Mouse (Mus musculus) midbrain, postnatal 0 days (tissue): Measurements from ENCODE around the gene Drd5. TPM values are rescaled to one million over a fixed set of nuclear protein-coding genes. Genes with fewer than 3 reads are reported as not detected.

Experiments
- ATAC-seq: fragments of 200-750 bp; cut with Nextera tagmentation; 2 replicates; pipeline ENCODE4 v1.8.0; 2017; ENCODE audit warnings: moderate number of reproducible peaks, mild to moderate bottlenecking, moderate TSS enrichment, moderate library complexity; ENCODE audit not compliant: low FRiP score
- DNase-seq: peaks from one replicate; pipeline ENCODE4 v3.0.0-alpha.2; 2015; ENCODE audit warnings: low spot score
- H3K27ac ChIP-seq: fragments of 300-500 bp; sonication (generic); 2 replicates; pipeline ENCODE4 v1.5.1; 2014; ENCODE audit warnings: low read depth, mild to moderate bottlenecking, low read length, mixed read lengths
- H3K27me3 ChIP-seq: fragments of 300-500 bp; sonication (generic); 2 replicates; pipeline ENCODE4 v1.6.1; 2014; ENCODE audit warnings: low read length, control low read depth, mixed read lengths; ENCODE audit not compliant: insufficient read depth
- H3K36me3 ChIP-seq: fragments of 300-500 bp; sonication (generic); 2 replicates; pipeline ENCODE4 v1.6.1; 2014; ENCODE audit warnings: low read length, control low read depth, mixed read lengths; ENCODE audit not compliant: insufficient read depth
- H3K4me1 ChIP-seq: fragments of 300-500 bp; sonication (generic); 2 replicates; pipeline ENCODE4 v1.6.1; 2014; ENCODE audit warnings: mild to moderate bottlenecking, control low read depth, antibody characterized with exemption, low read length, mixed read lengths; ENCODE audit not compliant: insufficient read depth
- H3K4me2 ChIP-seq: fragments of 300-500 bp; sonication (generic); 2 replicates; pipeline ENCODE4 v1.6.1; 2014; ENCODE audit warnings: low read depth, mild to moderate bottlenecking, low read length, mixed read lengths; ENCODE audit not compliant: poor library complexity, severe bottlenecking
- H3K4me3 ChIP-seq: fragments of 300-500 bp; sonication (generic); 2 replicates; pipeline ENCODE4 v1.5.1; 2014; ENCODE audit warnings: low read depth, mild to moderate bottlenecking, low read length, moderate library complexity
- H3K9ac ChIP-seq: fragments of 300-500 bp; sonication (generic); replicated peaks from 2 replicates; pipeline ENCODE4 v1.6.1; 2014; ENCODE audit warnings: mild to moderate bottlenecking, low read length, moderate library complexity, mixed read lengths; ENCODE audit not compliant: poor library complexity, severe bottlenecking
- H3K9me3 ChIP-seq: fragments of 300-500 bp; sonication (generic); 2 replicates; pipeline ENCODE4 v1.6.1; 2016; ENCODE audit warnings: low read length, control low read depth
- CTCF ChIP-seq: IDR thresholded peaks from 2 replicates; pipeline ENCODE4 v1.5.1; 2016; ENCODE audit warnings: antibody characterized with exemption, mild to moderate bottlenecking
- WGBS: fragments of 180-500 bp; shearing (Covaris S2); extraction: QIAGEN DNeasy Blood & Tissue Kit; methylation state at CpG from one replicate; pipeline ENCODE4 v1.1.7; 2014; 5-methylcytosine and 5-hydroxymethylcytosine counted together
- polyA plus RNA-seq: library from polyadenylated mRNA; unstranded; fragments of >200 nt; fragmentation: Nextera tagmentation; extraction: Ambion mirVana; gene quantifications from 2 replicates; pipeline ENCODE4 v1.2.1, GENCODE M21; 2015
- total RNA-seq: library from RNA; depleted of rRNA; stranded (reverse); fragments of >200 nt; gene quantifications from 2 replicates; pipeline ENCODE4 v1.2.3, GENCODE M21; 2014

Drd5 gene
- total and polyA plus RNA-seq, 2 experiments from 2014 or later = 1.7 to 2.0 TPM

GRCm38 (mm10) chr5:38301761-38302411 is 17.3 kb upstream of the Drd5 start:
- Histone ChIP-seq H3K9me3 (no peaks in the 10 kb centered on the region), H3K36me3 (no peaks in the 10 kb centered on the region), H3K27me3 (no peaks in the 10 kb centered on the region), H3K9ac (no peak overlapping the region), H3K4me1 (no peaks in the 10 kb centered on the region), H3K4me2 (no peak overlapping the region), H3K4me3 (no peak overlapping the region), H3K27ac (no peak overlapping the region)
- WGBS = 84% methylated on average over 12 of the region's 12 CpGs
- DNase-seq = no peak
- no peak for ATAC-seq
- no peak for TF ChIP-seq CTCF

DNA sequence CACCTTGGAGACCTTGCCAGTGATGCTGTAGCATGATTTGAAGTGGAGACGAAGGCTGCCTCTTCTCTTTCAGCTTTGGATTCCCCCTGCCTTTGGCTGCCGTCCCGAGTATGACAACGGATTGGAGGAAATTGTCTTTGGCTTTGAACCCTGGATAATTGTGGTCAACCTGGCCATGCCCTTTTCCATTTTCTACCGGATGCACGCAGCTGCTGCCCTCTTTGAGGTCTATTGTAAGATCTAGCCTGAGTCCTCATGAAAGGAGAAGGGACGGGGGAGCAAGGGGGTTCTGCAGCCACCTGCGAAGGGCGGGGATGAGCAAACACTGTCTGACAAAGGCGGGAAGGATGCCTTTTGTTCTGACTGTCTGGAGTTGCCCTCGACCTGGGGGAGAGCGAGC is 16.5 kb upstream of the Drd5 start:
- Histone ChIP-seq H3K4me3 (no peak overlapping the region), H3K4me2 (no peak overlapping the region), H3K9ac (no peak overlapping the region), H3K36me3 (no peaks in the 10 kb centered on the region), H3K4me1 (no peaks in the 10 kb centered on the region), H3K9me3 (no peaks in the 10 kb centered on the region), H3K27ac (no peak overlapping the region), H3K27me3 (no peaks in the 10 kb centered on the region)
- TF ChIP-seq CTCF = no peak
- DNase-seq = no peak
- 26% methylated on average over 12 of the region's 12 CpGs for WGBS
- ATAC-seq = no peak

GRCm38 (mm10) chr5:38305241-38305640 is 13.9 kb upstream of the Drd5 start:
- Histone ChIP-seq H3K27me3 (peaks cover 6% of the 10 kb centered on the region; the same call in 1 of the 2 replicates), H3K4me1 (no peaks in the 10 kb centered on the region), H3K36me3 (no peaks in the 10 kb centered on the region), H3K27ac (no peak overlapping the region), H3K4me3 (no peak overlapping the region), H3K9me3 (no peaks in the 10 kb centered on the region), H3K4me2 (no peak overlapping the region), H3K9ac (no peak overlapping the region)
- TF ChIP-seq CTCF = no peak
- no peak for DNase-seq
- WGBS = 86% methylated on average over 2 of the region's 2 CpGs
- no peak for ATAC-seq

DNA sequence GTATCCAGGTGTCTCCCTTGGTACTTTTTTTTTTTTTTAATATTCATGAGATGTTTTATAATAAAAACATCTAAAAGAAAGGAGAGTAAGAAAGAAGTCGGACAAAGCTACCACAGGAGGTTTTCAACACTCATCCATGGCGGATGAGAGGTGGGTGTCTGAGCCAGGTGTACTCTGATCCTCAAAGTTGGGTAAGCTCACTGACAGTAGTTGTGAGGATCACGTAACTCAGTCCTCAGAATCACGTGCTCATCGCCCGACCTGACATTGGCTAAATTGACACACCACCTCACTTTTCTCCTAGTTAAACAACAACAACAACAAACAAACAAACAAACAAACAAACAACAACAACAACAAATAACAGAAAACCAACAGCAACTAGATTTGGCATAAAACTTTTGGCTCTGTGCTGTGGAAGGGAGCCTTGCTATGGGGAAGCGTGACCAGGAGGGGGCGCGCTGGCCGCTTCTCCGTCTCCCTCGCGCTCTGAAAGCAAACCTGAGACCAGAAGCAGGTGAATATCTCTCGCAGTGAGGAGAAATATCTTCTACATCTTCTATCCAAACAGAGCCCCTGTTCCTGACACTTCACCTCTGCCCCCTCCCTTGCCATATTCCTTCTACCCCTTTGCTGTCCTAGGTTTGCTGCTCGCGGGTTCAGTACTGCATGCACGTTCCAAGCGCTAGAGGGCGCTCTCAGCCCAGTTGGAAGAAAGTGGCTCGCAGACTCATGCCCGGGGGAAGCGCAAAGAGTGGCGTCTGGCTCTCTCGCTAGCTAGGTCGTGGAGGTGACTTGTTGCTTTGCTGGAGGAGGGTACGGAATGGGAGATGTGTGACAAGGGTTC is 11.7 kb upstream of the Drd5 start:
- Histone ChIP-seq H3K4me2 (peak overlapping the region; percentile 61), H3K4me3 (peak overlapping the region; percentile 31), H3K27me3 (peaks cover 6% of the 10 kb centered on the region; the same call in 1 of the 2 replicates), H3K36me3 (no peaks in the 10 kb centered on the region), H3K9me3 (no peaks in the 10 kb centered on the region), H3K4me1 (no peaks in the 10 kb centered on the region), H3K9ac (no peak overlapping the region), H3K27ac (no peak overlapping the region)
- peak; percentile 96 for TF ChIP-seq CTCF
- ATAC-seq (peak; percentile 86), DNase-seq (peak; percentile 88)
- WGBS = 10% methylated on average over 26 of the region's 26 CpGs

DNA sequence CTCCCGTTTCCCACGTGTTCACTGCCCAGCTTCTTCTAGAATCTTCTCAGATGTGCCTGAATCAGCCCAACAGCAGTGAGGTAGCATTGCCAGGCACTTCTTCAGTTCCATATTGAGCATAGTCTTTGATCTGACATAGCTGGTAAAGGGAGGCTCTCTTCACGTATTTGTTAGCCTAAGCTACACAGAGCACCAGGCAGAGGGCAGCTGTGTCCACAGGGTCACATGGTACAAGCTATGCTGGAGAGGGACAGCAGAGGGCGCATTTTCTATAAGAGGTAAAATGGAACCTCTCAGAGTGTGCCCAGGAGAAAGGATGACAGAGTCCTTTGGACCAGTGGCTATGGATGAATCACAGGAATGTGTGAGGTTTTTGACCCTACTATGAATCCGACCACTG is 10.3 kb upstream of the Drd5 start:
- no peak for ATAC-seq
- Histone ChIP-seq H3K36me3 (no peaks in the 10 kb centered on the region), H3K4me1 (no peaks in the 10 kb centered on the region), H3K9ac (no peak overlapping the region), H3K9me3 (no peaks in the 10 kb centered on the region), H3K27me3 (peaks cover 6% of the 10 kb centered on the region; the same call in 1 of the 2 replicates), H3K4me3 (no peak overlapping the region), H3K27ac (no peak overlapping the region), H3K4me2 (no peak overlapping the region)
- peak; percentile 63 for TF ChIP-seq CTCF
- WGBS = 60% methylated on average over 5 of the region's 5 CpGs
- peak; percentile 51 for DNase-seq

- Histone ChIP-seq H3K9me3 (no peaks in the 10 kb centered on the region), H3K9ac (no peak overlapping the region), H3K27ac (no peak overlapping the region), H3K4me1 (no peaks in the 10 kb centered on the region), H3K27me3 (peaks cover 6% of the 10 kb centered on the region; the same call in 1 of the 2 replicates), H3K4me3 (no peak overlapping the region), H3K36me3 (no peaks in the 10 kb centered on the region), H3K4me2 (no peak overlapping the region)
- no peak for ATAC-seq
- WGBS = 72% methylated on average over 3 of the region's 3 CpGs
- no peak for TF ChIP-seq CTCF
- DNase-seq = no peak
Measured at GRCm38 (mm10) chr5:38309795-38310194, 9.4 kb upstream of the Drd5 start.
